Mouse (Mus musculus): Measurements from ENCODE around the gene Habp4. TPM values are rescaled to one million over a fixed set of nuclear protein-coding genes. Genes with fewer than 3 reads are reported as not detected.

The Habp4 gene
- total RNA-seq (2022) = 10 to 100 TPM; 24.1 to 26.5 (median 25.0) TPM

GRCm38 (mm10) chr13:64161548-64161915, at the start of gene Habp4:
TSS of gene Habp4 (plus strand) at chr13:64161824.
- peak; percentile 96 for DNase-seq (ENCODE audit: low spot score in 2 of 2)

- DNase-seq (ENCODE audit: low spot score in 2 of 2) = no peak
Observed at GRCm38 (mm10) chr13:64117442-64117841, 44.2 kb upstream of the Habp4 start.

DNA sequence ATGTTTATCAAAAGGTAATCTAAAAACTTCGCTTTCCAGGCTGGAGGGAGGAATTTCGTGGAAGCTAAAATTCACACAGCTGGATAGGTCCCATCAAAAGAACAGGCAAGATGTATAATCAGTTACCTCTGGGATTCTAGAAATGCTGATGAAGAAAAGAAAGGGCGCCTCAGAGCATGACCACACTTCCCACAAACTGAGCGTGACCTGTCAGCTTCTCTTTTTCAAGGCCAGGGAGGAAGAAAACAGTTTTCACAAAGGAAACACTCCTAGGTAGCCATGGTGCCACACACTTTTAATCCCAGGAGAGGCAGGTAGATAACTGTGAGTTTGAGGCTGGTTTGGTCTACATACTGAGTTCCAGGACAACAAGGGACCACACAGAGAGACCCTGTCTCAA, 40.9 kb upstream of the Habp4 start:
- no peak for DNase-seq (ENCODE audit: low spot score in 2 of 2)

DNA sequence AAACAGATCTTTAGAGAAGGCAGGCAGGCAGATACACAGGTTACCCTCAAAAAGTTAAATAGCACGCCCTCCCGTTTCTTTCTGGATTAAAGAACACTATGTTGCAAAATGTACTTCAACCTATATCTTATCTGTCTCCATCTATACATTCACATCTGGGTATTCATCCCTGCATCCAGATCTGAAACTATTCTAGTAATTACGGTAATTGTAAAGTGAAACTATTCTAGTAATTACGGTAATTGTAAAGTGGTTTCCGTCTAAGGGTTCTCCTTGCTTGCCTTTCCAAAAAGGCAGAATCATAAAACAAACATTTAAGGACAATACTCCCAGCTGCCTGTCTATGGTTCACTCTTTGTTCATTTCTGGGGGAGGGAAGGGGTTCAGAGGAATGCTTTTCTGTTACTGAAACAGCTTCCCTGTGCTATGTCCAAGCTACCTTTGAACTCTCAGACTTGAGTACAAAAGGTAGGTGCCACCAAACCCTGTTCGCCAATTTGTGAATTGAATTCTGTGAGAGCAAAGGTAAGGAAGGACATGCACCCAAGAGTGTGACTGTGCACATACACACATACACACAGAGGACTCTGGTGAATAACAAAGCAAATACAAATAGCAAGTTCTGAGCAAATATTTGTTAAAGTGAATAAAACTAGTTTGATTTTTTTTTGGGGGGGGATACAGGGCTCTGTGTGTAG, 38.0 kb upstream of the Habp4 start:
- no peak for DNase-seq (ENCODE audit: low spot score in 2 of 2)

DNA sequence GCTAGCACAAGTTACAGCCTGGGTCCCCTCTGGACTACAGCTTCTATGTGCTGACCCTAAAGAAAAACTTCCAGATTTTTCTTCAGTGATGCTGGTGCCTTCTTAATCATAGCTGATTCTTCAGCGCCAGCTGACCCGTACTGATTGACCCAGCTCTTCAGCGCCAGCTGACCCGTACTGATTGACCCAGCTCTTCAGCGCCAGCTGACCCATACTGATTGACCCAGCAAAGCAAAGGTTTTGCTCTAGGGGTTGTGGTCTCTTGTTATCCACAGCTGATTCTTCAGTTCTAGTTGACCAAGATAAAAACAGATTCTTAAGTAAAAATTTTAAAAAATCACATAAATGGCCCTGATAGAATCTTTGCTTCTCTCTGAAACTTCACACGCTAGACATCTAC, 36.7 kb upstream of the Habp4 start:
- no peak for DNase-seq (ENCODE audit: low spot score in 2 of 2)

DNA sequence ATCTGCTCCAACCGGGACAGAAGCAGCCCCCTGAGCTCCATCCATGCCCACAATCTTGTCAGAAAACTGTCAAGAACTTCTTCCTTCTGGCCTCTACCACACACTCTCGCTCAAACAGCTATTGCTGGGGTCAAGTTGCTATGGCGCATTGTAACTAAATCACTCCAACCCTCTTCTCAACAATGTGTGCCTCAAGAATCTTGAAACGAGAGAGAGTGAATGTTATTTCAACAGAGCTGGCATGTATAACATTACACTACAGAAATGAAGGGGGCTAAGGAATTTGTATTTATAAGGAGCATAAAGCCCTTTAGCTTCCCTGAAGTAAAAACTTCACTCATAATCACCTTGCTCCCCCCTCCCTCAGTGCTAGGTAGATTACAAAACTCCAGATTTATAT, 35.3 kb upstream of the Habp4 start:
- no peak for DNase-seq (ENCODE audit: low spot score in 2 of 2)

- DNase-seq (ENCODE audit: low spot score in 2 of 2) = peak; percentile 14 to 51
Observed at GRCm38 (mm10) chr13:64128858-64129615, 32.6 kb upstream of the Habp4 start, which contains the start of gene Slc35d2. TSS of gene Slc35d2 (minus strand) at chr13:64129368.

GRCm38 (mm10) chr13:64129616-64130375, 31.8 kb upstream of the Habp4 start:
- DNase-seq (ENCODE audit: low spot score in 2 of 2) = no peak

- no peak for DNase-seq (ENCODE audit: low spot score in 2 of 2)
Observed at GRCm38 (mm10) chr13:64150121-64150520, 11.5 kb upstream of the Habp4 start.

- peak; percentile 61 to 75 for DNase-seq (ENCODE audit: low spot score in 2 of 2)
Observed at GRCm38 (mm10) chr13:64152241-64152669, 9.4 kb upstream of the Habp4 start.

DNA sequence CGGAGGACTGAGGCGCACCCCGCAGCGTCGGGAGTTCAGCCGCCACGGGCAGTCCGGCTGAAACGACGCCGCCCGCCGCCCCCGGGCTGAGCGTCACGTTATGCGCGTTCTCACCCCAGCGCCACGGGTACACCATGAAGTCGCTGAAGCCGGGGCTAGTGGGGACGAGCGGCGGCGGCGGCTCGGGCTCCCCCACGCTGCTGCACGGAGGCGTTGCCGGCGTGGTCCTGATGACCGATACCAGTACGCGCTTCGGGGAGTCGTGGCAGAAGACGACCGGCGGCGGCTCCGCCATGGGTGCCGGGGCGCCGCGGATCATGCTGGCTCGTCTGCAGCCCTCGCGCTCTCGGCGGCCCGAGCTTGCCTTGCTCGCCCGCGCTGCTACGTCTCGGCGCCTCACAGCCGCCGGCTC, 8.9 kb upstream of the Habp4 start:
- DNase-seq (ENCODE audit: low spot score in 2 of 2) = peak in 1 of 2 experiments; percentile 23

- DNase-seq (ENCODE audit: low spot score in 2 of 2) = peak; percentile 97
Observed at GRCm38 (mm10) chr13:64153083-64153682, 8.4 kb upstream of the Habp4 start, which contains the start of gene Zfp367. TSS of gene Zfp367 (minus strand) at chr13:64153202.

DNA sequence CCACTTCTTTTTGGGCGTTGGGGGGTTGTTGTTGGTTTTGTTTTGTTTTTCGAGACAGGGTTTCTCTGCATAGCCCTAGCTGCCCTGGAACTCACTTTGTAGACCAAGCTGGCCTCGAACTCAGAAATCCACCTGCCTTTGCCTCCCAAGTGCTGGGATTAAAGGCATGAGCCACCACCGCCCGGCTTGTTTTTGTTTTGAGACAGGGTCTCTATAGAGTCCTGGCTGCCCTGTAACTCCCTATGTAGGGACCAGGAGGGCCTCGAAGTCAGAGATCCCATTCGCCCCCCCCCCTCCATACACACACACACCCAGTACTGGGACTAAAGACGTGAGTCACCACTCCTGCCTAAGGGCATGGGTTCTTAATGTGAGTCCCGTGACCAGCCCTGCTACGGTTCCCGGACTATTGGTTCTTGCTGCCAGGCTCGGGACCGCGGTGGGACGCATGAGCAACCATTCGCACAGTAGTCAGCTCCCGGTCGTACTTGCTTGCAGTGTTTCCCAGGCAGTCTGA, 7.8 kb upstream of the Habp4 start:
- peak in 1 of 2 experiments; percentile 17 for DNase-seq (ENCODE audit: low spot score in 2 of 2)

GRCm38 (mm10) chr13:64154651-64155050, 7.0 kb upstream of the Habp4 start:
- no peak for DNase-seq (ENCODE audit: low spot score in 2 of 2)

DNA sequence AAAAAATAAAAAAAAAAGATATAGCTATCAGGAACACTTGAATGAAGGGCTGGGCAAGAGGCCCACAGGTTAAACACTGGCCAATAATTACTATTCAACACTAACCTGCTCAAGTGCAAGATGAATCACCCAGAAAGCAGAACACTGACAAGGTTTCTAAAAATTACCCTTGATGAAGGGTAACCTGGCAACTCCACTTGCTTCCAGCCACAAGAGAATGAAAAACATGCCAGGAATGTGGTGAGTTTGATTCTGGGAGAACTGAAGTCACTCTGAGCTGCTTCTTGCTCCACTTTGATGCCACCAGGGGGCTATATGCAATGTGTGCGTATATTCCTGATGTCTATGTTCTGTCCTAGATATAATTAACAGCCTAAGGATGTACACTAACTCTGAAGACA, 6.5 kb upstream of the Habp4 start:
- DNase-seq (ENCODE audit: low spot score in 2 of 2) = no peak

DNA sequence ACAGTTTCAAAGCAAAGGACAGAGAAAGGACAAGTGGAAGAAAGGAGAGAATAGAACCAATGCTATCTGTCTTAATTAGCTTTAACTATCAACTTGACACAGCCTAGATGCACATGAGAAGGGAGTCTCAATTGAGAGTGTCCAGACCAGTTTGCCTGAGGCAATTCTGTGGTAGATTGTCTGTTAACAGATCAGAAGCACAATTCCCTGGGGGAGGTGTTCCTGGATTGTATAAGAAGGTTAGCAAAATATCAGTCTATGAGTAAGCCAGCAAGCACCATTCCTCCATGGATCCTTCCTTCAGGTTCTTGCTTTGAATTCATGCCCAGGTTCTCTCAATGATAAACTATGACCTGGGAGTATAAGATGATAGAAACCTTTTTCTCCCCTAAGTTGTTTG, 4.7 kb upstream of the Habp4 start:
- no peak for DNase-seq (ENCODE audit: low spot score in 2 of 2)

GRCm38 (mm10) chr13:64161916-64162611, 440 bp downstream of the Habp4 start:
- DNase-seq (ENCODE audit: low spot score in 2 of 2) = peak in 1 of 2 experiments; percentile 18

DNA sequence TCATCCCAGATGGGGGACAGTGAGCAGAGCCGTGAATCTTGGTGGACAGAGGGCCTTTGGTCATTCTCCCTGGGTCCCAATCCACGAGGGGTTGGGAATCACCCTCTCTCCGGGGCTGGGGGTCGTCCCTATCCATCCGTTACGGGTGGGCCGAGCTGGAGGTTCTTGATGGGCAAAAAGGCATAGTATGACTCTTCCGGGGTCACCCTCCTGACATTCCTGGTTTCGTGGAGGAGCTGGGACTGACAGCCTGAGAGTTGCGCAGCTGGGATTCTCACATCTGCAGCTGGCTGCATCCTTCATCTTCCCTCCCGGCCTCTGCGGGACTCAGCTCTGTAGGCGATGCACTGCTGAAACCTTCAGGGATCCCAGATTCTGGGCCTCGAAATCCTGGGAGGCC, 1.0 kb downstream of the Habp4 start:
- no peak for DNase-seq (ENCODE audit: low spot score in 2 of 2)

- no peak for DNase-seq (ENCODE audit: low spot score in 2 of 2)
Observed at GRCm38 (mm10) chr13:64163147-64163715, 1.6 kb downstream of the Habp4 start.

DNA sequence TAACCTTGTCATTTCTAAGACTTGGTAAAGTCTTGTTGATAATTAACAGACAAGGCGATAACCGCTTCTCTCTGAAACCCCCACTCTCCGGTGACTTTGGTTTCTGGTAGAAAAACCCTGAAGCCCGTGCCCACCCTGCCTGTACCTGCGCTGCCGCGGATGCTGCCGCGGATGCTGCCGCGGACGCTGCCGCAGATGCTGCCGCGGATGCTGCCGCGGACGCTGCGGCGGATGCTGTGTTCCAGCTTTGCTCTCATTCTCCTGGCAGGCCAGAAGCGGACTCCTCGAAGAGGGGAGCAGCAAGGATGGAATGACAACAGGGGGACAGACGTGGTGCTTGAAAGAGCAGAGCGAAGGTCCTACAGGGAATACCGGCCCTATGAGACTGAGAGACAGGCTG, 8.1 kb downstream of the Habp4 start:
- DNase-seq (ENCODE audit: low spot score in 2 of 2) = no peak
